7 mouse cellular contexts compared by ENCODE assay signal in genomic region chr11:29547249-29547751, GRCm38 (mm10). TPM values are rescaled to one million over a fixed set of nuclear protein-coding genes. Genes with fewer than 3 reads are reported as not detected.
DNase-seq lines count a peak whose midpoint lies in the region; ATAC-seq lines count a peak whose summit lies in the region.

No protein-coding gene starts in this region.

- peak overlapping the region; percentile 61 for H3K4me2 ChIP-seq in forebrain, embryonic 12.5 days
- peak overlapping the region; percentile 44 for H3K4me2 ChIP-seq in limb, embryonic 15.5 days
- H3K4me2 ChIP-seq in stomach, embryonic 15.5 days: peak overlapping the region; percentile 54

- no peaks in the 10 kb centered on the region for H3K9me3 ChIP-seq in forebrain, embryonic 12.5 days
- H3K9me3 ChIP-seq in limb, embryonic 15.5 days: no peaks in the 10 kb centered on the region
- H3K9me3 ChIP-seq in stomach, embryonic 15.5 days: no peaks in the 10 kb centered on the region

- H3K36me3 ChIP-seq in forebrain, embryonic 12.5 days (replicated peaks): peaks cover 41% of the 10 kb centered on the region
- peaks cover 25% of the 10 kb centered on the region for H3K36me3 ChIP-seq in limb, embryonic 15.5 days
- H3K36me3 ChIP-seq in stomach, embryonic 15.5 days: peaks cover 14% of the 10 kb centered on the region

- peak; percentile 21 for ATAC-seq in forebrain, embryonic 12.5 days (ENCODE audit: low FRiP score)
- peak; percentile 32; the same call in 1 of the 2 replicates for ATAC-seq in limb, embryonic 15.5 days (ENCODE audit: insufficient number of reproducible peaks, low FRiP score, low TSS enrichment, low read depth)
- ATAC-seq in stomach, embryonic 15.5 days (ENCODE audit: insufficient read depth, low FRiP score, low read depth): peak; percentile 33; the same call in 1 of the 2 replicates

- H3K4me3 ChIP-seq in forebrain, embryonic 12.5 days (replicated peaks): peak overlapping the region; percentile 74
- H3K4me3 ChIP-seq in limb, embryonic 15.5 days: peak overlapping the region; percentile 75
- H3K4me3 ChIP-seq in stomach, embryonic 15.5 days (replicated peaks): peak overlapping the region; percentile 80

- H3K9ac ChIP-seq in forebrain, embryonic 12.5 days: peak overlapping the region; percentile 87
- peak overlapping the region; percentile 92 for H3K9ac ChIP-seq in limb, embryonic 15.5 days
- H3K9ac ChIP-seq in stomach, embryonic 15.5 days: peak overlapping the region; percentile 80

- H3K27ac ChIP-seq in forebrain, embryonic 12.5 days: peak overlapping the region; percentile 83
- H3K27ac ChIP-seq in limb, embryonic 15.5 days: peak overlapping the region; percentile 93
- peak overlapping the region; percentile 90 for H3K27ac ChIP-seq in stomach, embryonic 15.5 days

- DNase-seq in right cerebral cortex, postnatal 14 days: peak; percentile 14
- DNase-seq in right cerebral cortex, adult 2 months (ENCODE audit: low spot score in 2 of 2): no peak
- DNase-seq in retina, embryonic 14.5 days (ENCODE audit: low spot score): no peak
- DNase-seq in adrenal gland, adult 8-10 months: no peak

- under 1% methylated on average over 27 of the region's 27 CpGs for WGBS in forebrain, embryonic 12.5 days
- WGBS in limb, embryonic 15.5 days: under 1% methylated on average over 27 of the region's 27 CpGs
- 0% methylated on average over 27 of the region's 27 CpGs for WGBS in stomach, embryonic 15.5 days

- no peaks in the 10 kb centered on the region for H3K27me3 ChIP-seq in forebrain, embryonic 12.5 days
- H3K27me3 ChIP-seq in limb, embryonic 15.5 days: no peaks in the 10 kb centered on the region
- H3K27me3 ChIP-seq in stomach, embryonic 15.5 days (replicated peaks): no peaks in the 10 kb centered on the region

- peaks cover 12% of the 10 kb centered on the region for H3K4me1 ChIP-seq in forebrain, embryonic 12.5 days
- peaks cover 7% of the 10 kb centered on the region for H3K4me1 ChIP-seq in limb, embryonic 15.5 days
- peaks cover 5% of the 10 kb centered on the region; the same call in 1 of the 2 replicates for H3K4me1 ChIP-seq in stomach, embryonic 15.5 days

RNA-seq across cellular contexts. Expression of gene Clhc1, which starts 0.5 kb away (rescaled TPM):
- 0.26 and 0.42 TPM in 2 replicates for polyA plus RNA-seq in forebrain, embryonic 12.5 days (2016; fragmentation: Nextera tagmentation; extraction: Ambion mirVana)
- polyA plus RNA-seq in limb, embryonic 15.5 days (2015; fragmentation: Nextera tagmentation; extraction: Ambion mirVana): 0.17 and 0.41 TPM in 2 replicates
- 0.08 and 0.17 TPM in 2 replicates for polyA plus RNA-seq in stomach, embryonic 15.5 days (2015; fragmentation: Nextera tagmentation; extraction: Ambion mirVana)
- under 1 TPM; 0.18 to 0.51 (median 0.21) TPM for total RNA-seq in adrenal gland, adult 8-10 months (2022)

RNA-seq across cellular contexts. Expression of gene Rps27a, which starts 0.6 kb away (rescaled TPM):
- polyA plus RNA-seq in forebrain, embryonic 12.5 days (2016; fragmentation: Nextera tagmentation; extraction: Ambion mirVana): 790 and 842 TPM in 2 replicates
- polyA plus RNA-seq in limb, embryonic 15.5 days (2015; fragmentation: Nextera tagmentation; extraction: Ambion mirVana): 921 and 1,161 TPM in 2 replicates
- polyA plus RNA-seq in stomach, embryonic 15.5 days (2015; fragmentation: Nextera tagmentation; extraction: Ambion mirVana): 947 and 1,105 TPM in 2 replicates
- 100 to 1,000 TPM; 772 to 918 (median 868) TPM for total RNA-seq in adrenal gland, adult 8-10 months (2022)

RNA-seq across cellular contexts. Expression of gene Mtif2, which starts 21.1 kb away (rescaled TPM):
- 54.2 and 56.1 TPM in 2 replicates for polyA plus RNA-seq in forebrain, embryonic 12.5 days (2016; fragmentation: Nextera tagmentation; extraction: Ambion mirVana)
- 36.2 and 37.9 TPM in 2 replicates for polyA plus RNA-seq in limb, embryonic 15.5 days (2015; fragmentation: Nextera tagmentation; extraction: Ambion mirVana)
- polyA plus RNA-seq in stomach, embryonic 15.5 days (2015; fragmentation: Nextera tagmentation; extraction: Ambion mirVana): 47.1 and 47.3 TPM in 2 replicates
- 10 to 100 TPM; 37.4 to 44.0 (median 39.4) TPM for total RNA-seq in adrenal gland, adult 8-10 months (2022)

RNA-seq across cellular contexts. Expression of gene Prorsd1, which starts 32.5 kb away (rescaled TPM):
- 14.3 and 18.6 TPM in 2 replicates for polyA plus RNA-seq in forebrain, embryonic 12.5 days (2016; fragmentation: Nextera tagmentation; extraction: Ambion mirVana)
- polyA plus RNA-seq in limb, embryonic 15.5 days (2015; fragmentation: Nextera tagmentation; extraction: Ambion mirVana): 30.3 and 31.8 TPM in 2 replicates
- 32.3 and 33.8 TPM in 2 replicates for polyA plus RNA-seq in stomach, embryonic 15.5 days (2015; fragmentation: Nextera tagmentation; extraction: Ambion mirVana)
- 10 to 100 TPM; 25.6 to 32.1 (median 29.9) TPM for total RNA-seq in adrenal gland, adult 8-10 months (2022)
